Mouse (Mus musculus): ENCODE measurements at regions not wholly inside any gene's neighbourhood (a gene's known extent, or its start where the extent isn't known, plus 50 kb on each side); places are given as distances from the start of the nearest gene placed in this dataset.

DNA sequence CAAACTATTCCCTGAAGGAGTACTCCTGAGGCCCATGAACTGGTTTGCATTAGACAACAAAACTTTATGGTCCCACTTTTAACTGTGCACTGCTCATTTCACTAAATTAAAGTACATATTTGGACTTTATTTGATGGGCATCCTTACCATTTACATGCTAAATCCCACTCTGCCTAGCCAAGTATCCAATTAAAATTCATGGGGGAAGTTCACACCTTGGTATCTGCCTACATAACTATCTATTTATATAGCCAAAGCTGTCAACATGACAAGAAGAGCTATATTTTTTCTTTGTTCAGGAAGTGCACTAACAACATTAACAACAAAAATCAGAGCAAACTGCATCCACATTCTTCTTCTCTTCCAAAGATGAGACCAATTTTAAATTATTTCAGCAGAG, 317.7 kb upstream of the Nwd2 start:
- H3K9me3 ChIP-seq (ENCODE audit: control insufficient read depth, low read depth, low read length), result no peaks in the 10 kb centered on the region
- H3K27me3 ChIP-seq (ENCODE audit: control insufficient read depth, insufficient read depth, low read length), result no peaks in the 10 kb centered on the region
- H3K27ac ChIP-seq (ENCODE audit: low read length), result no peak overlapping the region
- H3K9ac ChIP-seq (replicated peaks; ENCODE audit: low read depth, low read length), result no peak overlapping the region
- no peak overlapping the region for H3K4me2 ChIP-seq (replicated peaks; ENCODE audit: low read depth, low read length)
- no peak overlapping the region for H3K4me3 ChIP-seq (ENCODE audit: low read depth, low read length)
- no peaks in the 10 kb centered on the region for H3K4me1 ChIP-seq (ENCODE audit: control insufficient read depth, insufficient read depth, low read length)
- H3K36me3 ChIP-seq (ENCODE audit: control insufficient read depth, insufficient read depth, low read length), result no peaks in the 10 kb centered on the region
- ATAC-seq (ENCODE audit: insufficient number of reproducible peaks, insufficient read depth, low FRiP score, low read depth), result no peak

DNA sequence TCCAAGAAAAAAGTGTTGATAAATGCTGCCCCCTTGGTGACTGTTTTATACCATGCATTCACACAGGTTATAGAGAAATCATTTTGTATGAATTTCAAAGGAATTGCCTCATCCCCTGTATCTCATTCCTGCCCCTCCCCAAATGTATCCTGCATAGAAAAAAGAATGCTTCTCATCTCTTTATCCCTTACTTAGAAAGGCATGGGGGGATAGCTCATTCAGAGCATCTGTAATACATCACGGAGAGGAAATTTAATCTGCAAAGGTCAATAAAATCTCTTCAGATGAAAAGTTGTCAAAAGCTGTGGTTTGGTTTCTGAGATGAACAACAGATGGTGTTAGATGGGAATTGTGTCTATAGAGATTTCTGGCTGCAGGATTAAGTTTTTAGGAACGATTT, 297.8 kb upstream of the Nwd2 start:
- no peaks in the 10 kb centered on the region for H3K27me3 ChIP-seq (ENCODE audit: control insufficient read depth, insufficient read depth, low read length)
- no peaks in the 10 kb centered on the region for H3K4me1 ChIP-seq (ENCODE audit: control insufficient read depth, insufficient read depth, low read length)
- ATAC-seq (ENCODE audit: insufficient number of reproducible peaks, insufficient read depth, low FRiP score, low read depth), result 0 out of 2 replicates have a peak, but pooled peaks have one; percentile 28
- 48% methylated on average over 2 of the region's 2 CpGs for WGBS
- H3K9me3 ChIP-seq (ENCODE audit: control insufficient read depth, low read depth, low read length), result no peaks in the 10 kb centered on the region
- no peak overlapping the region for H3K4me2 ChIP-seq (replicated peaks; ENCODE audit: low read depth, low read length)
- H3K27ac ChIP-seq (ENCODE audit: low read length), result no peak overlapping the region
- H3K4me3 ChIP-seq (ENCODE audit: low read depth, low read length), result no peak overlapping the region
- H3K9ac ChIP-seq (replicated peaks; ENCODE audit: low read depth, low read length), result no peak overlapping the region
- no peaks in the 10 kb centered on the region for H3K36me3 ChIP-seq (ENCODE audit: control insufficient read depth, insufficient read depth, low read length)

DNA sequence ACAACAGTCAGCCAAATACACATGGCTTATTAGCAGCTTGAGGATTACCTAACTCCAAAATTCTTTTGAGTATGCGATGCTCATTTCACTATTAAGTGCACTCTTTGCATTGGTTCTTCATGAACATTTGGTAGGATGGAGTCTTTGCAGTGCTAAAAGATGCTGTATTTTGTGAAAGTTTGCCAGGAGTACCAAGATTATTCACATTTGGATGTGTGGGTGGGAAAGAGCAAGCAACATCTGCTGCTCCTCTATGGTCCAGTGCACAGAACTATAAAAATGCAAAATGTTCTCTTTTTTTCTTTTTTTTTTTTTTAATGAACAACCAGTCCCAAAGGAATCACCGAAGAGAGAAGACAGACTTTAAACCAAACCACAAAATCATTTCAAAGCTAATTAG, 256.9 kb upstream of the Nwd2 start:
- no peak for ATAC-seq (ENCODE audit: insufficient number of reproducible peaks, insufficient read depth, low FRiP score, low read depth)
- no peak overlapping the region for H3K4me3 ChIP-seq (ENCODE audit: low read depth, low read length)
- H3K27ac ChIP-seq (ENCODE audit: low read length), result no peak overlapping the region
- no peaks in the 10 kb centered on the region for H3K4me1 ChIP-seq (ENCODE audit: control insufficient read depth, insufficient read depth, low read length)
- no peaks in the 10 kb centered on the region for H3K36me3 ChIP-seq (ENCODE audit: control insufficient read depth, insufficient read depth, low read length)
- no peaks in the 10 kb centered on the region for H3K9me3 ChIP-seq (ENCODE audit: control insufficient read depth, low read depth, low read length)
- H3K4me2 ChIP-seq (replicated peaks; ENCODE audit: low read depth, low read length), result no peak overlapping the region
- H3K9ac ChIP-seq (replicated peaks; ENCODE audit: low read depth, low read length), result no peak overlapping the region
- no peaks in the 10 kb centered on the region for H3K27me3 ChIP-seq (ENCODE audit: control insufficient read depth, insufficient read depth, low read length)
- WGBS, result 85% methylated on average over 2 of the region's 2 CpGs

DNA sequence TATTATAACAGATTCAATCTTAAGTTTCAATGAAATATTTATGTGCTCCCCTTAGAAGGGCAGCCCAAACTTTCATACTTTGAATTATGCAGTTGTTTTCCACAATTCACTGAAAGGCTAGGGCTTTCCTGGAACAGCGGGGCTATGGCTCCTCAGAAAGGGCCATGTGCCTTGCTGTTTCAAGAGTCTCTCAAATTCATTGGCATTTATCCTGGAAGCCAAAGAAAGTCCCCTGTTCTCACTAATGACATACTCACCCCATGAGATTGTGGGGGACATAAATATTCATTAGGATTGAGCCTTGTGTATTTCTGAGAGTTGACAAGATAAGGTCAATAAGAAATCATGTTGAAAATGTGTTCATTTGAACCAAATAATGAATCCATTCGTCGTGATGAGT, 250.9 kb upstream of the Nwd2 start:
- no peaks in the 10 kb centered on the region for H3K9me3 ChIP-seq (ENCODE audit: control insufficient read depth, low read depth, low read length)

DNA sequence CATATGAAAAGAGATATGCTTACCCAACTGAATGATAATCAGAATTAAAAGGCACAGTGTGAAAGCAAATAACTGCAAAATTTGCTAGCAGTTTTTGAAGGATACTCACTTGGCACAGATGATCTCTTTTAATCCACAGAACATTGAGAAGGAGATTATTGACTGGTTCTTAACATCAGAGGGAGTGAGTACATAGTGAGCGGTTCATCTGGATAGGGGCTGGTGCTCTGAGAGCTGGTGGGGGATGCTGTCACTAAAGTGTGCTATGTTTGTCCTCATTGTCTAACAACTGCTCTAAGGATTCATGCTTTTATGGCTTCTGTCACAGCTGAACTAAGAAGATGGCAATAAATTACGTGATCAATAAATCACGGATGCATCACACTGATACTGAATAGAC, 218.7 kb upstream of the Nwd2 start:
- 90% methylated on average over 3 of the region's 3 CpGs for WGBS
- H3K27me3 ChIP-seq (ENCODE audit: control insufficient read depth, insufficient read depth, low read length), result no peaks in the 10 kb centered on the region
- no peaks in the 10 kb centered on the region for H3K4me1 ChIP-seq (ENCODE audit: control insufficient read depth, insufficient read depth, low read length)
- H3K36me3 ChIP-seq (ENCODE audit: control insufficient read depth, insufficient read depth, low read length), result no peaks in the 10 kb centered on the region
- no peak overlapping the region for H3K27ac ChIP-seq (ENCODE audit: low read length)
- ATAC-seq (ENCODE audit: insufficient number of reproducible peaks, insufficient read depth, low FRiP score, low read depth), result no peak
- H3K4me2 ChIP-seq (replicated peaks; ENCODE audit: low read depth, low read length), result no peak overlapping the region
- no peaks in the 10 kb centered on the region for H3K9me3 ChIP-seq (ENCODE audit: control insufficient read depth, low read depth, low read length)
- H3K9ac ChIP-seq (replicated peaks; ENCODE audit: low read depth, low read length), result no peak overlapping the region
- no peak overlapping the region for H3K4me3 ChIP-seq (ENCODE audit: low read depth, low read length)

More for the DNA sequence above, 250.9 kb upstream of the Nwd2 start:
- H3K27ac ChIP-seq (ENCODE audit: low read length), result no peak overlapping the region
- H3K9ac ChIP-seq (replicated peaks; ENCODE audit: low read depth, low read length), result no peak overlapping the region
- H3K36me3 ChIP-seq (ENCODE audit: control insufficient read depth, insufficient read depth, low read length), result no peaks in the 10 kb centered on the region
- no peak overlapping the region for H3K4me3 ChIP-seq (ENCODE audit: low read depth, low read length)
- no peak overlapping the region for H3K4me2 ChIP-seq (replicated peaks; ENCODE audit: low read depth, low read length)
- no peaks in the 10 kb centered on the region for H3K4me1 ChIP-seq (ENCODE audit: control insufficient read depth, insufficient read depth, low read length)
- no peaks in the 10 kb centered on the region for H3K27me3 ChIP-seq (ENCODE audit: control insufficient read depth, insufficient read depth, low read length)
- 84% methylated on average over 3 of the region's 3 CpGs for WGBS
- ATAC-seq (ENCODE audit: insufficient number of reproducible peaks, insufficient read depth, low FRiP score, low read depth), result no peak

DNA sequence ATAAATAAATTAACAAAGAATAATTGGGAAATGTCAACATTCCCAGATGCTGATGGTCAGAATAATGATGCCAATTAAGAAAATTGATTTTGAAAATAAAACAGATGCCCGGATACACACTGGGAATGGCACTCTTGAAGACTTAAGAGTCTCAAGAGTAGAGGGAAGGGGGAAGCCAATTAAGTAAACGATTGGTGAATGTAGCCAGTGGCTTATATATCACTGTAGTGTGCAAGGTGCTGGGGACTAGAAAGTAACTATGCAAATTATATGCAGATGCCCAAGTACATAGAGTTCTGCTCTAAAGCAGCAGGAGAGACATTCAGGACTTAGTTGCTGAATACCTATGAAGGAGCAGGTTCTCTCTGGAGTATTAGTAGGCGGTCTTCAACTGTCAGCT, 204.5 kb upstream of the Nwd2 start:
- H3K4me3 ChIP-seq (ENCODE audit: low read depth, low read length), result no peak overlapping the region
- H3K9ac ChIP-seq (replicated peaks; ENCODE audit: low read depth, low read length), result no peak overlapping the region
- no peak overlapping the region for H3K27ac ChIP-seq (ENCODE audit: low read length)
- 68% methylated on average over 3 of the region's 3 CpGs for WGBS
- no peaks in the 10 kb centered on the region for H3K27me3 ChIP-seq (ENCODE audit: control insufficient read depth, insufficient read depth, low read length)
- H3K4me1 ChIP-seq (ENCODE audit: control insufficient read depth, insufficient read depth, low read length), result no peaks in the 10 kb centered on the region
- H3K9me3 ChIP-seq (ENCODE audit: control insufficient read depth, low read depth, low read length), result no peaks in the 10 kb centered on the region
- no peaks in the 10 kb centered on the region for H3K36me3 ChIP-seq (ENCODE audit: control insufficient read depth, insufficient read depth, low read length)
- ATAC-seq (ENCODE audit: insufficient number of reproducible peaks, insufficient read depth, low FRiP score, low read depth), result no peak
- H3K4me2 ChIP-seq (replicated peaks; ENCODE audit: low read depth, low read length), result no peak overlapping the region

DNA sequence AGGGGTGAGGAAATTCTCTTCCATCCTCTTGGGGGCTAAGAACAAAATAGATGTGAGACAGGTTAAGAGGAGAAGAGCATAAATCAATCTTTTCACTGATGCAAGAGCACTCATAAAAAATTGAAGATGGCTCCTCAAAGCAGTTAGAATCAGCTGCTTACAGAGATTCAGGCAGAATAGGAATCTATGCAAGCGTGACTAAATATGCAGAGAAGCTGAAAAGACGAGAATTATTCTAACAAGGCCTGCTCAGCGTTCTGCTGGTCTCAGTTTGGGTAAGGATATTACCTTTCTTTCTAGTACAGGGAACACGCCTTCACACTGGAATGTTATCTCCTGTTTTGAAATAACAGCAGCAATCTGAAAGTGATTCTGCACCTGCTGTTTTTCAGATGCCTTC, 203.7 kb upstream of the Nwd2 start:
- Histone ChIP-seq H3K36me3 (ENCODE audit: control insufficient read depth, insufficient read depth, low read length) (no peaks in the 10 kb centered on the region), H3K9ac (replicated peaks; ENCODE audit: low read depth, low read length) (no peak overlapping the region), H3K4me1 (ENCODE audit: control insufficient read depth, insufficient read depth, low read length) (no peaks in the 10 kb centered on the region), H3K9me3 (ENCODE audit: control insufficient read depth, low read depth, low read length) (no peaks in the 10 kb centered on the region), H3K27ac (ENCODE audit: low read length) (no peak overlapping the region), H3K4me2 (replicated peaks; ENCODE audit: low read depth, low read length) (no peak overlapping the region), H3K27me3 (ENCODE audit: control insufficient read depth, insufficient read depth, low read length) (no peaks in the 10 kb centered on the region), H3K4me3 (ENCODE audit: low read depth, low read length) (no peak overlapping the region)
- WGBS, result 68% methylated on average over 4 of the region's 4 CpGs
- no peak for ATAC-seq (ENCODE audit: insufficient number of reproducible peaks, insufficient read depth, low FRiP score, low read depth)

DNA sequence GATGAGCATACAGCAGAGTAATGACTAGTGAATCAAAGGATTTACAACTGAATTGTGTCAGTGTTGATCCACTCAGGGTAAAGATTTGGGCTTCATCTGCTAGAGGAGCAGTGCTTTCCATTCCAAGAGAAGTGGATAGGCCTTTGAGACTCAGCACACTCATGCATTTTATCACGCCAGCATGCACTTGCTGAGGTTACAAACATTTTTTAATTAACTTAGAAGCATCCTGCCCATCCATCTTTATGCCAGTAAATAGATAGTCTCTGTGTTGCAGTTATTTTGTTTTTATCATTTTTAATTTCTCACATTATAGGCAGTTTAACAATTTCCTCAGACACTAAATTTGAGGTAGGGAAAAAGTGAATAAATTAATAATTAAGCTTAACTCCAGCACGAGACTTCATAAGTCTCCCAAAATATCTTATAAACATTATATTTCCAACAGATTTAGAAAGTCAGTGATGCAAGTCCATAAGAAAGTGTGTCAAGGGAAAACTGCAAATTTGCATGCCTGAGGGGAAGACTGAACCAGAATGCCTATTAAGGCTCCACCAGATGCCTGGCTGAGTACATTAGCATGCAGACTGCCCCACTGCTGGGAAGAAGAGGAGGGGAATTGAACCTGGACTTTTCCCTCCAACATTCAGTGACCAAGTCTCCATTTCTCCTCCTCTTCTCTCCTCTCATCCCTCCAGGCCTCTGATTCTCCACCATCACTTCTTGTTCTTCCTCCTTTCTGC, 180.2 kb upstream of the Nwd2 start:
- no peak for ATAC-seq (ENCODE audit: insufficient number of reproducible peaks, insufficient read depth, low FRiP score, low read depth)
- Histone ChIP-seq H3K27me3 (ENCODE audit: control insufficient read depth, insufficient read depth, low read length) (no peaks in the 10 kb centered on the region), H3K9ac (replicated peaks; ENCODE audit: low read depth, low read length) (no peak overlapping the region), H3K36me3 (ENCODE audit: control insufficient read depth, insufficient read depth, low read length) (no peaks in the 10 kb centered on the region), H3K27ac (ENCODE audit: low read length) (no peak overlapping the region), H3K4me3 (ENCODE audit: low read depth, low read length) (no peak overlapping the region), H3K9me3 (ENCODE audit: control insufficient read depth, low read depth, low read length) (no peaks in the 10 kb centered on the region), H3K4me2 (replicated peaks; ENCODE audit: low read depth, low read length) (no peak overlapping the region), H3K4me1 (ENCODE audit: control insufficient read depth, insufficient read depth, low read length) (no peaks in the 10 kb centered on the region)
- WGBS, result 80% methylated on average over 2 of the region's 2 CpGs

DNA sequence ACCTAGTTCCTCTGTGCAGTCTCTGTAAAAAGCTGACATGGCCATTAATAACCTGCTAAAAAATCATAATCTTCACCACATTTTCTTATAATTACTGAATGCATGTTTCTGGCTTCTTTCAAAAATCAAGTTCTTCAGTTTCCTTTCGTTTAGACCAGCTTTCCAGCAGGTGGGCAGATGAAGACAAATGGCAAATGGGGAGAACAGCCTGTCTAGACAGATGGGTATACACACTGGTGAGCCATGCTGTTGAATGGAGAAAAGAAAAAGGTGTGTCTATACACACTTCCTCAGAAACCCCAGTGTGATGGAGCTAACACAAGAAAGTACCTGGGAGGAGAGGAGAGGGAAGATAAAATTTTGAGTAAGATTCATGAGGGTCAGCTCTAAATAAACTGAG, 179.2 kb upstream of the Nwd2 start:
- H3K9me3 ChIP-seq (ENCODE audit: control insufficient read depth, low read depth, low read length), result no peaks in the 10 kb centered on the region
- 21% methylated on average over 1 of the region's 1 CpGs for WGBS
- no peak overlapping the region for H3K4me2 ChIP-seq (replicated peaks; ENCODE audit: low read depth, low read length)
- ATAC-seq (ENCODE audit: insufficient number of reproducible peaks, insufficient read depth, low FRiP score, low read depth), result no peak
- no peaks in the 10 kb centered on the region for H3K36me3 ChIP-seq (ENCODE audit: control insufficient read depth, insufficient read depth, low read length)
- H3K27me3 ChIP-seq (ENCODE audit: control insufficient read depth, insufficient read depth, low read length), result no peaks in the 10 kb centered on the region
- H3K4me1 ChIP-seq (ENCODE audit: control insufficient read depth, insufficient read depth, low read length), result no peaks in the 10 kb centered on the region
- H3K27ac ChIP-seq (ENCODE audit: low read length), result no peak overlapping the region
- no peak overlapping the region for H3K4me3 ChIP-seq (ENCODE audit: low read depth, low read length)
- no peak overlapping the region for H3K9ac ChIP-seq (replicated peaks; ENCODE audit: low read depth, low read length)
